Comparison of ENCODE assay signal across 20 mouse cellular contexts in the genomic region with DNA sequence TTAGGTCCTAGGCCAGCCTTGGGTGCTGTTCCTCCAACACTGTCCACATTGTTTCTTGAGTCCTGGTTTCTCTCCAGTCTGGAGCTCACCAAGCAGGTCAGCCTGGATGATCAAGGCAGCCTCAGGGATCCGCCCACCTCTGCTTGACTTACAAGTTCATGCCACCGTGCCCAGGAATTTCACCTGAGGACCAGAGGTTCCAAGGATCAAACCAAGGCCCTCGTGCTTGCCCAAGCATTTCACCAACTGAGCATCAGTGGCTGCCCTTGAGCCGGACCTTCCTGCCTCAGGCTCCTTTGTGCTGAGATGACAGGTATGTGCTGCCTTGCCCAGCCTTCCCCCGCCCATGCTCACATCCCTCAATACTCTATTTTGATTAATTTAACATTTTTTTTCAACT. TPM values are rescaled to one million over a fixed set of nuclear protein-coding genes. Genes with fewer than 3 reads are reported as not detected.
DNase-seq lines count a peak whose midpoint lies in the region; ATAC-seq lines count a peak whose summit lies in the region.
"Had no signal": no experiment of that assay in that cellular context is flagged by ENCODE, and none has a peak within 500 bp of the region (broad histone marks: within the 10 kb centered on the region; RNA-seq: fewer than 3 reads in every experiment).

No protein-coding gene starts in this region.

- no peaks in the 10 kb centered on the region for H3K36me3 ChIP-seq in midbrain, embryonic 11.5 days (ENCODE audit: control insufficient read depth, insufficient read depth, low read length)
- no peaks in the 10 kb centered on the region for H3K36me3 ChIP-seq in midbrain, embryonic 15.5 days (replicated peaks)
- no peaks in the 10 kb centered on the region for H3K36me3 ChIP-seq in forebrain, embryonic 13.5 days (ENCODE audit: poor library complexity, severe bottlenecking)
- H3K36me3 ChIP-seq: embryonic facial prominence, embryonic 10.5 days; forebrain, embryonic 10.5 days; forebrain, embryonic 15.5 days; heart, embryonic 15.5 days; hindbrain, embryonic 10.5 days had no signal

- H3K4me1 ChIP-seq in midbrain, embryonic 11.5 days (ENCODE audit: control insufficient read depth, insufficient read depth, low read length), result no peaks in the 10 kb centered on the region
- no peaks in the 10 kb centered on the region for H3K4me1 ChIP-seq in midbrain, embryonic 15.5 days
- H3K4me1 ChIP-seq in forebrain, embryonic 13.5 days, result no peaks in the 10 kb centered on the region
- H3K4me1 ChIP-seq: forebrain, embryonic 15.5 days had no signal

- 91% methylated on average over 5 of the region's 5 CpGs for WGBS in midbrain, embryonic 11.5 days
- 91% methylated on average over 5 of the region's 5 CpGs for WGBS in midbrain, embryonic 15.5 days
- WGBS in forebrain, embryonic 13.5 days, result 90% methylated on average over 5 of the region's 5 CpGs

- H3K4me3 ChIP-seq in midbrain, embryonic 11.5 days (ENCODE audit: low read depth, low read length), result no peak overlapping the region
- H3K4me3 ChIP-seq in midbrain, embryonic 15.5 days, result no peak overlapping the region
- H3K4me3 ChIP-seq in forebrain, embryonic 13.5 days, result no peak overlapping the region
- H3K4me3 ChIP-seq: embryonic facial prominence, embryonic 10.5 days; forebrain, embryonic 10.5 days; forebrain, embryonic 15.5 days; heart, adult 2 months; heart, embryonic 15.5 days; hindbrain, embryonic 10.5 days had no signal

- H3K9me3 ChIP-seq in midbrain, embryonic 11.5 days (ENCODE audit: control insufficient read depth, low read length), result no peaks in the 10 kb centered on the region
- no peaks in the 10 kb centered on the region for H3K9me3 ChIP-seq in midbrain, embryonic 15.5 days
- H3K9me3 ChIP-seq in forebrain, embryonic 13.5 days (replicated peaks), result 0 out of 2 replicates have a peak, but pooled peaks cover 3% of the 10 kb centered on the region
- H3K9me3 ChIP-seq: embryonic facial prominence, embryonic 10.5 days; forebrain, embryonic 15.5 days; heart, embryonic 15.5 days had no signal

- no peak overlapping the region for H3K27ac ChIP-seq in midbrain, embryonic 11.5 days (ENCODE audit: low read depth, low read length)
- no peak overlapping the region for H3K27ac ChIP-seq in midbrain, embryonic 15.5 days
- no peak overlapping the region for H3K27ac ChIP-seq in forebrain, embryonic 13.5 days
- H3K27ac ChIP-seq: embryonic facial prominence, embryonic 10.5 days; forebrain, embryonic 10.5 days; forebrain, embryonic 15.5 days; heart, adult 2 months; heart, embryonic 15.5 days; hindbrain, embryonic 10.5 days; hindbrain, embryonic 14.5 days had no signal

- peak; percentile 44 for DNase-seq in midbrain, embryonic 11.5 days (ENCODE audit: low spot score, missing footprints)
- DNase-seq in fat pad, adult 2 months (ENCODE audit: extremely low read depth, low read depth, low spot score), result peak; percentile 100
- DNase-seq in kidney, adult 9 months, result peak; percentile 88
- peak; percentile 78 to 82 for DNase-seq in kidney, postnatal 36 days
- no peak for DNase-seq in cerebellum, postnatal 10 days
- DNase-seq: adrenal gland, postnatal 10 days; cerebellum, adult 11 months; cerebellum, adult 9-10 months; gastrocnemius, postnatal 36 days; heart, adult 2 months; heart, postnatal 14 days had no signal

- ATAC-seq in midbrain, embryonic 11.5 days (ENCODE audit: low FRiP score), result no peak
- no peak for ATAC-seq in midbrain, embryonic 15.5 days (replicated peaks)
- no peak for ATAC-seq in forebrain, embryonic 13.5 days
- ATAC-seq: forebrain, embryonic 15.5 days had no signal

- H3K4me2 ChIP-seq in midbrain, embryonic 11.5 days, result no peak overlapping the region
- no peak overlapping the region for H3K4me2 ChIP-seq in midbrain, embryonic 15.5 days
- H3K4me2 ChIP-seq in forebrain, embryonic 13.5 days, result no peak overlapping the region
- H3K4me2 ChIP-seq: forebrain, embryonic 15.5 days; heart, embryonic 11.5 days; heart, embryonic 15.5 days; hindbrain, embryonic 14.5 days had no signal

- H3K27me3 ChIP-seq in midbrain, embryonic 11.5 days (ENCODE audit: control insufficient read depth, insufficient read depth, low read length), result no peaks in the 10 kb centered on the region
- H3K27me3 ChIP-seq in midbrain, embryonic 15.5 days (replicated peaks), result no peaks in the 10 kb centered on the region
- H3K27me3 ChIP-seq in forebrain, embryonic 13.5 days, result no peaks in the 10 kb centered on the region
- H3K27me3 ChIP-seq: forebrain, embryonic 15.5 days; heart, embryonic 15.5 days had no signal

- H3K9ac ChIP-seq in midbrain, embryonic 11.5 days (ENCODE audit: low read length), result no peak overlapping the region
- H3K9ac ChIP-seq in midbrain, embryonic 15.5 days, result no peak overlapping the region
- H3K9ac ChIP-seq in forebrain, embryonic 13.5 days, result no peak overlapping the region
- H3K9ac ChIP-seq: forebrain, embryonic 15.5 days; heart, embryonic 15.5 days; hindbrain, embryonic 14.5 days had no signal

RNA-seq across cellular contexts. Expression of a gene that starts 15.5 kb away (rescaled TPM):
- polyA plus RNA-seq in midbrain, embryonic 11.5 days (2014; fragmentation: Nextera tagmentation; extraction: Ambion mirVana), result 320 and 332 TPM in 2 replicates
- polyA plus RNA-seq in midbrain, embryonic 15.5 days (2015; fragmentation: Nextera tagmentation; extraction: Ambion mirVana), result 357 and 367 TPM in 2 replicates
- polyA plus RNA-seq in forebrain, embryonic 13.5 days (2015; fragmentation: Nextera tagmentation; extraction: Ambion mirVana), result 350 and 357 TPM in 2 replicates

RNA-seq across cellular contexts. Expression of a gene that starts 28.8 kb away (rescaled TPM):
- 0.22 and 0.26 TPM in 2 replicates for polyA plus RNA-seq in midbrain, embryonic 11.5 days (2014; fragmentation: Nextera tagmentation; extraction: Ambion mirVana)
- 0.18 and 0.36 TPM in 2 replicates for polyA plus RNA-seq in midbrain, embryonic 15.5 days (2015; fragmentation: Nextera tagmentation; extraction: Ambion mirVana)
- 0.13 and 0.31 TPM in 2 replicates for polyA plus RNA-seq in forebrain, embryonic 13.5 days (2015; fragmentation: Nextera tagmentation; extraction: Ambion mirVana)

RNA-seq across cellular contexts. Expression of a gene that starts 29.7 kb away (rescaled TPM):
- polyA plus RNA-seq in midbrain, embryonic 11.5 days (2014; fragmentation: Nextera tagmentation; extraction: Ambion mirVana), result 111 and 114 TPM in 2 replicates
- polyA plus RNA-seq in midbrain, embryonic 15.5 days (2015; fragmentation: Nextera tagmentation; extraction: Ambion mirVana), result 125 and 132 TPM in 2 replicates
- 123 and 126 TPM in 2 replicates for polyA plus RNA-seq in forebrain, embryonic 13.5 days (2015; fragmentation: Nextera tagmentation; extraction: Ambion mirVana)

RNA-seq across cellular contexts. Expression of a gene that starts 49.2 kb away (rescaled TPM):
- 21.4 and 23.1 TPM in 2 replicates for polyA plus RNA-seq in midbrain, embryonic 11.5 days (2014; fragmentation: Nextera tagmentation; extraction: Ambion mirVana)
- 38.9 and 44.1 TPM in 2 replicates for polyA plus RNA-seq in midbrain, embryonic 15.5 days (2015; fragmentation: Nextera tagmentation; extraction: Ambion mirVana)
- polyA plus RNA-seq in forebrain, embryonic 13.5 days (2015; fragmentation: Nextera tagmentation; extraction: Ambion mirVana), result 25.8 and 28.9 TPM in 2 replicates

RNA-seq across cellular contexts. Expression of a gene that starts 50.2 kb away (rescaled TPM):
- 91.1 and 92.1 TPM in 2 replicates for polyA plus RNA-seq in midbrain, embryonic 11.5 days (2014; fragmentation: Nextera tagmentation; extraction: Ambion mirVana)
- 131 and 132 TPM in 2 replicates for polyA plus RNA-seq in midbrain, embryonic 15.5 days (2015; fragmentation: Nextera tagmentation; extraction: Ambion mirVana)
- polyA plus RNA-seq in forebrain, embryonic 13.5 days (2015; fragmentation: Nextera tagmentation; extraction: Ambion mirVana), result 110 and 113 TPM in 2 replicates

Comparison
In these comparisons a context has a peak if more than half of its experiments do, and no peak if none do; other contexts are left out.
1. DNase-seq: peak in midbrain, embryonic 11.5 days (single experiment), fat pad, adult 2 months (single experiment), kidney, adult 9 months (single experiment) and kidney, postnatal 36 days (2 of 2); none in cerebellum, postnatal 10 days (0 of 2).